Mouse (Mus musculus) forebrain, postnatal 0 days (tissue): ENCODE measurements around the gene Plekhd1. TPM values are rescaled to one million over a fixed set of nuclear protein-coding genes. Genes with fewer than 3 reads are reported as not detected.

Experiments
- ATAC-seq: fragments of 200-750 bp; cut with Nextera tagmentation; 2 replicates; pipeline ENCODE4 v1.8.0; 2017; ENCODE audit warnings: mild to moderate bottlenecking, moderate library complexity
- DNase-seq: peaks from one replicate; pipeline ENCODE4 v3.0.0-alpha.2; 2015
- H3K27ac ChIP-seq: fragments of 300-500 bp; sonication (generic); 2 replicates; pipeline ENCODE4 v1.5.1; 2014; ENCODE audit warnings: low read depth, mild to moderate bottlenecking, antibody characterized with exemption, low read length, moderate library complexity, mixed read lengths
- H3K27me3 ChIP-seq: fragments of 300-500 bp; sonication (generic); 2 replicates; pipeline ENCODE4 v1.6.1; 2014; ENCODE audit warnings: mild to moderate bottlenecking, low read length, mixed read lengths; ENCODE audit not compliant: insufficient read depth
- H3K36me3 ChIP-seq: fragments of 300-500 bp; sonication (generic); 2 replicates; pipeline ENCODE4 v1.6.1; 2014; ENCODE audit warnings: mild to moderate bottlenecking, moderate library complexity; ENCODE audit not compliant: insufficient read depth
- H3K4me1 ChIP-seq: fragments of 300-500 bp; sonication (generic); 2 replicates; pipeline ENCODE4 v1.6.1; 2014; ENCODE audit warnings: antibody characterized with exemption; ENCODE audit not compliant: insufficient read depth
- H3K4me2 ChIP-seq: fragments of 300-500 bp; sonication (generic); 2 replicates; pipeline ENCODE4 v1.6.1; 2014; ENCODE audit warnings: low read depth, mild to moderate bottlenecking, moderate library complexity
- H3K4me3 ChIP-seq: fragments of 300-500 bp; sonication (generic); 2 replicates; pipeline ENCODE4 v1.5.1; 2014; ENCODE audit warnings: low read depth, low read length, mixed read lengths
- H3K9ac ChIP-seq: fragments of 300-500 bp; sonication (generic); 2 replicates; pipeline ENCODE4 v1.6.1; 2014; ENCODE audit warnings: mild to moderate bottlenecking
- H3K9me3 ChIP-seq: fragments of 300-500 bp; sonication (generic); 2 replicates; pipeline ENCODE4 v1.6.1; 2016; ENCODE audit warnings: low read length
- CTCF ChIP-seq: sonication (generic); IDR thresholded peaks from 2 replicates; pipeline ENCODE4 v1.5.1; 2016; ENCODE audit warnings: antibody characterized with exemption, control low read depth, low read depth
- WGBS: fragments of 180-500 bp; shearing (Covaris S2); extraction: QIAGEN DNeasy Blood & Tissue Kit; methylation state at CpG from one replicate; pipeline ENCODE4 v1.1.7; 2014; 5-methylcytosine and 5-hydroxymethylcytosine counted together
- polyA plus RNA-seq: library from polyadenylated mRNA; unstranded; fragments of >200 nt; fragmentation: Nextera tagmentation; extraction: Ambion mirVana; gene quantifications from 2 replicates; pipeline ENCODE4 v1.2.1, GENCODE M21; 2015
- total RNA-seq: library from RNA; depleted of rRNA; stranded (reverse); fragments of >200 nt; gene quantifications from 2 replicates; pipeline ENCODE4 v1.2.3, GENCODE M21; 2014; rRNA removed

The Plekhd1 gene
- total and polyA plus RNA-seq, 2 experiments from 2014 or later = 1.1 to 1.3 TPM

- no peak for TF ChIP-seq CTCF
- Histone ChIP-seq H3K4me2 (peak overlapping the region; percentile 56), H3K4me3 (peak overlapping the region; percentile 51), H3K9ac (peak overlapping the region; percentile 77), H3K4me1 (0 out of 2 replicates have a peak, but pooled peaks cover 4% of the 10 kb centered on the region), H3K27me3 (no peaks in the 10 kb centered on the region), H3K27ac (peak overlapping the region; percentile 94), H3K9me3 (peaks cover 16% of the 10 kb centered on the region; the same call in 1 of the 2 replicates), H3K36me3 (peaks cover 40% of the 10 kb centered on the region)
- DNase-seq = peak; percentile 80
- peak; percentile 57 for ATAC-seq
- 3% methylated on average over 22 of the region's 22 CpGs for WGBS
Measured at GRCm38 (mm10) chr12:80759713-80760395, 67.5 kb downstream of the Plekhd1 start.

DNA sequence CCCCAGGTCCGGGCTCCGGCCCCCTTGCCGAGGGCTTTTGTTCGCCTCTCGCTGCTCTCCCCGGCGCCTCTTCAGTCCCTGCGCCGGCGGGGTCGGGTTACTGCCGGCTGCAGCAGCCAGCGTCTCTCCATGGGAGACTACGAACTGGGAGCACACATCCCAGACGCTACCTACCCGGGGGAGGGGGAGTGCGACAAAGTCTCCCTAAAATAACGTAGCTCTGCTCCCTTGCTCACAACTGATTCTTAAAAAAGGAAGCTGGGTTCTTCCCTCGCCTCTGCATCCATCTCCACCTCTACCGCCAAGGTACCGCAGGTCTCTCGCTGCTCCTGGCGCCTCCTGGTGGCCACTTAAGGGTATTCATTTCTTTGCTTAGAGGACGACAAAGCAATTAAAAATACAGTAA, 68.0 kb downstream of the Plekhd1 start, which contains the start of gene Ccdc177:
Ccdc177 (minus strand) TSS at position 292 of the 406 bp plus-strand sequence.
- WGBS = 1% methylated on average over 24 of the region's 24 CpGs
- Histone ChIP-seq H3K27ac (peak within 1 kb of the TSS; percentile 94), H3K9ac (peak within 1 kb of the TSS; percentile 77), H3K9me3 (peaks cover 13% of the 10 kb centered on the region; the same call in 1 of the 2 replicates), H3K36me3 (peaks cover 34% of the 10 kb centered on the region), H3K27me3 (no peaks in the 10 kb centered on the region), H3K4me3 (peak within 1 kb of the TSS; percentile 51), H3K4me1 (0 out of 2 replicates have a peak, but pooled peaks cover 4% of the 10 kb centered on the region), H3K4me2 (peak within 1 kb of the TSS; percentile 56)
- DNase-seq (peak; percentile 94), ATAC-seq (peak; percentile 85)
- TF ChIP-seq CTCF = peak; percentile 97

DNA sequence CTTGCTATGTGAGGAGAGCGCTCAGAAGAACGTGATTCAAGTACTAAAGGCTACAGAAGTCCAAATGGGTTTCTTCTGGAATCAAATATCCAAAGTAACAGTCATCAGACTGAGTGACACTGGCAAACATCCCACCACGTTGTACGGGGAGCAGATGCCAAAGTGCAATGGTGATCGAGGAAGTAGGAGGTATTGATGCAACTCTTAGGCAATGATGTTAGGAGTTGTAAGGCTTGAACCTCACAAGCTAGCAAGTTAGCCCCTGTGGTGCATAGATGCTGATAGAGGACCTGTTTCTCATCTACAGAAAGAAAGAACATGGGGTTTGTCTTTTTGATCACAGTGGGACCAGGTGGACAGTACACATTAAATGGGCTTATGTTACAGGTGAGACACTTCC, 70.6 kb downstream of the Plekhd1 start:
- DNase-seq (no peak), ATAC-seq (no peak)
- Histone ChIP-seq H3K27me3 (no peaks in the 10 kb centered on the region), H3K27ac (no peak overlapping the region), H3K9ac (no peak overlapping the region), H3K9me3 (peaks cover 7% of the 10 kb centered on the region; the same call in 1 of the 2 replicates), H3K4me1 (0 out of 2 replicates have a peak, but pooled peaks cover 4% of the 10 kb centered on the region), H3K4me2 (no peak overlapping the region), H3K4me3 (no peak overlapping the region), H3K36me3 (peaks cover 9% of the 10 kb centered on the region)
- no peak for TF ChIP-seq CTCF
- WGBS = 89% methylated on average over 5 of the region's 5 CpGs

DNA sequence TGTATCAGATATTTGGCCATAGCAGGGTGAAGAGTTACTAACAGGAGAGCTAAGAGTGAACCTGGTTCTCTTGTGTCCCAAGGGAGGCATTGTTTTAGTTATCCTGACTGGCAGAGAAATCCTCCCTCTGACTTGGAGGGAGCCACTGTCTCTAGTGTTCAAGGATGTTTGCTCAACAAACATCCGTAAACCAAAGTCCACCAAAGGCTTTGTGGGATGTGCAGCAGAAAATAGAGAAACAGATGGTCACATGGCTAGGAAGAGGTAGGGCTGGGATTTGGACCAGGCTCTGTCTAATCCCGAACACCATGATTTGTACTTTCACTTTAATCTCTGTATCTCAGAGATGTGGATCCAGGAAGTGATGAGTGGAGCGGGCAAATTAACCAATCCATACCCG, 71.7 kb downstream of the Plekhd1 start:
- Histone ChIP-seq H3K36me3 (no peaks in the 10 kb centered on the region), H3K4me1 (0 out of 2 replicates have a peak, but pooled peaks cover 2% of the 10 kb centered on the region), H3K9ac (no peak overlapping the region), H3K4me2 (no peak overlapping the region), H3K27ac (no peak overlapping the region), H3K27me3 (no peaks in the 10 kb centered on the region), H3K4me3 (no peak overlapping the region), H3K9me3 (no peaks in the 10 kb centered on the region)
- no peak for DNase-seq
- no peak for TF ChIP-seq CTCF
- WGBS = 82% methylated on average over 4 of the region's 4 CpGs
- no peak for ATAC-seq

DNA sequence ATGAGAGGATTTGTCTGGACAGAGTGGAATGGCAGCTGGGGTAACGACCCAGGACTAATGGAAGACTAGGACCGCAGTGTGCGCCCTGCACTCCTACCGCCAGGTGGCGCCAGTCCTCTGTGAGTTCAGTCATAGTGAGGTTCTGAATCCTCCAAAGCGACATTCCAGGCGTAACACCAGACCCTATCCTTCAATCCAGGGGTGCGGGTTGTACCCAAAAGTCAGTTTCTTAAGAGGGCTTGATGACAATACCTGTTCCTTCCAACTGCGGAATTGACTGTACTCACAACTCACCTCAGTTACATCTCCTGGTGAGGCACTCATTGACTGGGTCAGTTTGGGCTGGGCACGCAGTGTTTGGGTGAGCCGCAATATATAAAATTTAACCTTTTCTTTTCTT, 77.3 kb downstream of the Plekhd1 start:
- TF ChIP-seq CTCF = peak; percentile 98
- H3K4me2 ChIP-seq = no peak overlapping the region; the same call in 1 of the 2 replicates
- DNase-seq (peak; percentile 91), ATAC-seq (peak; percentile 86)
- H3K4me1 ChIP-seq = no peaks in the 10 kb centered on the region
- H3K9ac ChIP-seq = no peak overlapping the region
- H3K9me3 ChIP-seq = no peaks in the 10 kb centered on the region
- no peaks in the 10 kb centered on the region for H3K27me3 ChIP-seq
- H3K4me3 ChIP-seq = no peak overlapping the region
- no peak overlapping the region for H3K27ac ChIP-seq
- WGBS = 19% methylated on average over 11 of the region's 11 CpGs
- no peaks in the 10 kb centered on the region for H3K36me3 ChIP-seq

Other genes starting within 250 kb of the Plekhd1 start
- 35.4 and 42.0 TPM in 2 replicates for gene Exd2, start 229.5 kb upstream of the Plekhd1 start, total RNA-seq
- 27.3 and 32.2 TPM in 2 replicates for gene Exd2, start 229.5 kb upstream of the Plekhd1 start, polyA plus RNA-seq
- 44.1 and 65.1 TPM in 2 replicates for gene Galnt16, start 174.3 kb upstream of the Plekhd1 start, total RNA-seq
- gene Galnt16, start 174.3 kb upstream of the Plekhd1 start, polyA plus RNA-seq = 19.3 and 28.2 TPM in 2 replicates
- gene Slc39a9, start 48.7 kb upstream of the Plekhd1 start, total RNA-seq = 14.0 and 19.4 TPM in 2 replicates
- 15.0 and 20.7 TPM in 2 replicates for gene Slc39a9, start 48.7 kb upstream of the Plekhd1 start, polyA plus RNA-seq
- gene Erh, start 48.2 kb upstream of the Plekhd1 start, total RNA-seq = 85.6 and 106 TPM in 2 replicates
- 285 and 329 TPM in 2 replicates for gene Erh, start 48.2 kb upstream of the Plekhd1 start, polyA plus RNA-seq
- 19.1 and 23.5 TPM in 2 replicates for gene Ccdc177, start 68.1 kb downstream of the Plekhd1 start, total RNA-seq
- gene Ccdc177, start 68.1 kb downstream of the Plekhd1 start, polyA plus RNA-seq = 1.6 and 2.3 TPM in 2 replicates
- gene Susd6, start 97.9 kb downstream of the Plekhd1 start, total RNA-seq = 12.5 and 15.3 TPM in 2 replicates
- 6.8 and 8.0 TPM in 2 replicates for gene Susd6, start 97.9 kb downstream of the Plekhd1 start, polyA plus RNA-seq